Mouse (Mus musculus): ENCODE measurements around the gene Hspa1b.

GRCm38 (mm10) chr17:34977000-34977399 is 18.0 kb upstream of the Hspa1b start:
- TF ChIP-seq CTCF (IDR thresholded peaks at IDR 0.05; ENCODE audit: control insufficient read depth, insufficient read depth, low read length) (no peak), POLR2A (IDR thresholded peaks at IDR 0.05; ENCODE audit: borderline replicate concordance, control insufficient read depth, low read depth, low read length) (no peak)
